In genomic region chr2:130839528-130839873, GRCm38 (mm10) we compare ENCODE assay signal across 8 mouse cellular contexts.
A peak's percentile ranks its signal among the peaks of the same experiment; 100 is the strongest.
DNase-seq lines count a peak whose midpoint lies in the region; ATAC-seq and TF ChIP-seq lines count a peak whose summit lies in the region.

No protein-coding gene starts in this region.

- no peaks in the 10 kb centered on the region for H3K27me3 ChIP-seq in lung, postnatal 0 days (replicated peaks; ENCODE audit: insufficient read depth, low read length)

- TF ChIP-seq CTCF in lung, postnatal 0 days (IDR thresholded peaks at IDR 0.05), result peak; percentile 53

- peak overlapping the region; percentile 60 for H3K9ac ChIP-seq in lung, postnatal 0 days (replicated peaks; ENCODE audit: low read depth)

- ATAC-seq in cerebellum, adult (ENCODE audit: insufficient number of reproducible peaks, low FRiP score, low TSS enrichment), result peak; percentile 38
- ATAC-seq in lung, postnatal 0 days, result peak; percentile 44
- ATAC-seq in hematopoietic stem cell, adult 5-6 weeks (replicated peaks in 1 of 2; ENCODE audit: insufficient read depth in 1 of 2, low FRiP score in 2 of 2, low TSS enrichment in 1 of 2, low read depth in 1 of 2, poor library complexity in 2 of 2, severe bottlenecking in 2 of 2), result peak; percentile 47 to 60
- peak; percentile 47 for ATAC-seq in megakaryocyte progenitor cell, adult 5-6 weeks (replicated peaks; ENCODE audit: poor library complexity)

- H3K4me3 ChIP-seq in lung, postnatal 0 days (ENCODE audit: low read depth, low read length), result peak overlapping the region; percentile 80

- no peak for TF ChIP-seq EP300 in lung, postnatal 0 days (IDR thresholded peaks at IDR 0.05)

- peak overlapping the region; percentile 83 for H3K4me2 ChIP-seq in lung, postnatal 0 days (replicated peaks; ENCODE audit: low read depth, low read length)

- H3K9me3 ChIP-seq in lung, postnatal 0 days (ENCODE audit: low read length), result no peaks in the 10 kb centered on the region

- WGBS in lung, postnatal 0 days, result under 1% methylated on average over 19 of the region's 19 CpGs

- peak overlapping the region; percentile 52 for H3K27ac ChIP-seq in lung, postnatal 0 days (ENCODE audit: low read length)

- no peaks in the 10 kb centered on the region for H3K36me3 ChIP-seq in lung, postnatal 0 days (ENCODE audit: insufficient read depth, low read length)

- no peak for DNase-seq in cerebellum, postnatal 36 days
- no peak for DNase-seq in lung, postnatal 0 days (ENCODE audit: low spot score)
- DNase-seq in lung, postnatal 10 days, result no peak
- no peak for DNase-seq in right cerebral cortex, postnatal 25 days
- DNase-seq in spleen, adult 12 weeks (ENCODE audit: low spot score), result no peak

- no peaks in the 10 kb centered on the region for H3K4me1 ChIP-seq in lung, postnatal 0 days (ENCODE audit: insufficient read depth, low read depth, low read length)
